Mouse (Mus musculus) adrenal gland, postnatal 36 days (tissue): ENCODE data around the gene Olfr517. TPM values are rescaled to one million over a fixed set of nuclear protein-coding genes. Genes with fewer than 3 reads are reported as not detected.

Experiments
- DNase-seq, 2 experiments: peaks; one replicate each; pipeline ENCODE4 v3.0.0; 2021; ENCODE audit warnings: mixed read lengths in 1 of 2
- long read RNA-seq, 2 experiments: library from polyadenylated mRNA; stranded (forward); transcript quantifications; one replicate each; pipeline ENCODE4 v2.0.0; 2021; ENCODE audit warnings: borderline sequencing depth in 2 of 2
- total RNA-seq, 2 experiments: library from RNA; stranded (reverse); gene quantifications; 2 replicates each; pipeline ENCODE4 v1.2.3; 2021

Olfr517 gene
- total RNA-seq = not detected
- long read RNA-seq, experiment 1 = 0 reads
- long read RNA-seq, experiment 2 = 0 reads

- DNase-seq = no peak
These were observed at the start of gene Olfr517 for GRCm38 (mm10) chr7:108872279-108872678. TSS of gene Olfr517 (minus strand) at chr7:108872379.

- no peak for DNase-seq
These were observed 31.8 kb upstream of the Olfr517 start for GRCm38 (mm10) chr7:108903969-108904368.

- no peak for DNase-seq
These were observed 22.1 kb upstream of the Olfr517 start, which contains the start of gene Olfr519 for GRCm38 (mm10) chr7:108894320-108894719. TSS of gene Olfr519 (minus strand) at chr7:108894420.

GRCm38 (mm10) chr7:108884906-108885305 lies 12.7 kb upstream of the Olfr517 start, which contains the start of gene Olfr518:
TSS of gene Olfr518 (minus strand) at chr7:108885006.
- no peak for DNase-seq

GRCm38 (mm10) chr7:108850429-108850828 lies 21.8 kb downstream of the Olfr517 start, which contains the start of gene Olfr516:
TSS of gene Olfr516 (minus strand) at chr7:108850529.
- no peak for DNase-seq

GRCm38 (mm10) chr7:108825897-108826296 lies 46.3 kb downstream of the Olfr517 start, which contains the start of gene Olfr514:
TSS of gene Olfr514 (minus strand) at chr7:108825997.
- DNase-seq = no peak

Other genes with a start within 250 kb of the Olfr517 start
- gene Olfr508, start 242.4 kb downstream of the Olfr517 start, total RNA-seq = not detected
- gene Olfr509, start 220.5 kb downstream of the Olfr517 start, total RNA-seq = not detected
- not detected for gene Olfr510, start 206.0 kb downstream of the Olfr517 start, total RNA-seq
- not detected for gene Olfr512, start 159.1 kb downstream of the Olfr517 start, total RNA-seq
- not detected for gene Olfr513, start 121.4 kb downstream of the Olfr517 start, total RNA-seq
- not detected for gene Olfr514, start 46.4 kb downstream of the Olfr517 start, total RNA-seq
- gene Olfr516, start 21.9 kb downstream of the Olfr517 start, total RNA-seq = not detected
- not detected for gene Olfr518, start 12.6 kb upstream of the Olfr517 start, total RNA-seq
- gene Olfr519, start 22.0 kb upstream of the Olfr517 start, total RNA-seq = not detected
- gene Nlrp10, start 57.8 kb upstream of the Olfr517 start, total RNA-seq = under 1 TPM; 0.36 to 0.40 TPM
- gene Eif3f, start 62.0 kb upstream of the Olfr517 start, total RNA-seq = 100 to 1,000 TPM; 132 to 147 TPM
- gene Tub, start 78.0 kb upstream of the Olfr517 start, total RNA-seq = 10 to 100 TPM; 21.1 to 38.1 TPM
- 10 to 100 TPM; 39.7 to 58.7 TPM for gene Ric3, start 211.0 kb upstream of the Olfr517 start, total RNA-seq